24 mouse cellular contexts compared by ENCODE assay signal in the genomic region with DNA sequence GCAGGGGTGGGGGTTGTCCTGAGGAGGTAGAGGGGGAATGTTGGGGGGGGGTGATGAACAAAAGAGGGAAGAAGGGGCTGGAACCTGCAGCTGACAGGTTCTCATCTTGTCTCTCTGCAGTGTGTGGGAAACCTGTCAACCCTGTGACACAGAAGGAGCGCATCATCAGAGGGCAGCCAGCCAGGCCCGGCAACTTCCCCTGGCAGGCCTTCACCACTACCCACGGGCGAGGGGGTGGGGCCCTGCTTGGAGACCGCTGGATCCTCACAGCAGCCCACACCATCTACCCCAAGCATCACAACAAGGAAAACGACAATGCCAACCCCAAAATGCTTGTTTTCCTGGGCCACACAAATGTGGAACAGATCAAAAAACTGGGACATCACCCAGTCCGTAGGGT. TPM values are rescaled to one million over a fixed set of nuclear protein-coding genes. Genes with fewer than 3 reads are reported as not detected.
DNase-seq lines count a peak whose midpoint lies in the region.
"Not testable (repeated sequence)": the region's sequence is repeated elsewhere in the genome, so short reads cannot be mapped to it uniquely, and the experiment has no call there.
"Had no signal": no experiment of that assay in that cellular context is flagged by ENCODE, and none has a peak within 500 bp of the region (broad histone marks: within the 10 kb centered on the region; RNA-seq: fewer than 3 reads in every experiment).

No protein-coding gene starts in this region.

- intact Hi-C loops in left cerebral cortex, postnatal 14 days (cut with DNase I) = not testable (repeated sequence)

- peak; percentile 46 for DNase-seq in adrenal gland, postnatal 10 days
- DNase-seq in cerebellum, postnatal 10 days = peak; percentile 63 to 70
- peak; percentile 28 to 77 for DNase-seq in frontal cortex, adult 2 months (ENCODE audit: extremely low spot score in 1 of 2, low spot score in 1 of 2)
- DNase-seq in heart, postnatal 4 days = peak; percentile 14
- DNase-seq in layer of hippocampus, adult 9-11 months = peak; percentile 33
- DNase-seq in left cerebral cortex, postnatal 14 days (ENCODE audit: low spot score in 2 of 2) = peak; percentile 26 to 42
- DNase-seq in right cerebral cortex, adult 18-20 months = peak; percentile 78
- DNase-seq in testis, postnatal 10 days (ENCODE audit: low spot score) = peak; percentile 73

RNA-seq across cellular contexts. Expression of a gene that starts 9.9 kb away (rescaled TPM):
- total RNA-seq in adrenal gland, postnatal 10 days (2021) = 10 to 100 TPM; 40.4 to 51.1 TPM
- 0.97 and 1.1 TPM in 2 replicates for polyA plus RNA-seq in frontal cortex, adult 2 months (2012; rRNA removed)
- 1 to 10 TPM; 3.4 to 3.8 TPM for total RNA-seq in heart, postnatal 4 days (2021)
- 1 to 10 TPM; 1.1 to 1.3 TPM for total RNA-seq in left cerebral cortex, postnatal 14 days (2021)

RNA-seq across cellular contexts. Expression of a gene that starts 20.1 kb away (rescaled TPM):
- 100 to 1,000 TPM in 1 of 2 experiments, 10 to 100 TPM in 1; 76.9 to 105 TPM for total RNA-seq in adrenal gland, postnatal 10 days (2021)
- polyA plus RNA-seq in frontal cortex, adult 2 months (2012; rRNA removed) = 1.6 and 2.3 TPM in 2 replicates
- total RNA-seq in heart, postnatal 4 days (2021) = 1 to 10 TPM; 7.9 to 9.1 TPM
- total RNA-seq in left cerebral cortex, postnatal 14 days (2021) = 1 to 10 TPM; 1.4 to 1.6 TPM
- total RNA-seq: monocyte, adult 5-6 weeks had no signal
- polyA plus RNA-seq: activated CD4-positive, CD25-positive, alpha-beta regulatory T cell, adult 4 months; CD4-positive, CD25-positive, alpha-beta regulatory T cell, adult 4 months had no signal

RNA-seq across cellular contexts. Expression of a gene that starts 29.2 kb away (rescaled TPM):
- 10 to 100 TPM; 16.0 to 21.7 TPM for total RNA-seq in adrenal gland, postnatal 10 days (2021)
- 0.19 and 0.36 TPM in 2 replicates for polyA plus RNA-seq in frontal cortex, adult 2 months (2012; rRNA removed)
- under 1 TPM; 0.63 to 0.76 TPM for total RNA-seq in heart, postnatal 4 days (2021)
- total RNA-seq in left cerebral cortex, postnatal 14 days (2021) = under 1 TPM; 0.18 to 0.59 TPM
- polyA plus RNA-seq: activated CD4-positive, CD25-positive, alpha-beta regulatory T cell, adult 4 months; CD4-positive, CD25-positive, alpha-beta regulatory T cell, adult 4 months had no signal

RNA-seq across cellular contexts. Expression of a gene that starts 48.0 kb away (rescaled TPM):
- 1 to 10 TPM; 4.7 to 5.1 TPM for total RNA-seq in adrenal gland, postnatal 10 days (2021)
- polyA plus RNA-seq in frontal cortex, adult 2 months (2012; rRNA removed) = not detected in 2 replicates
- under 1 TPM; 0.36 to 0.43 TPM for total RNA-seq in heart, postnatal 4 days (2021)
- total RNA-seq in left cerebral cortex, postnatal 14 days (2021) = under 1 TPM in 1 of 2 experiments, not detected in 1; 0.18 TPM
- total RNA-seq: monocyte, adult 5-6 weeks had no signal
- polyA plus RNA-seq: activated CD4-positive, CD25-positive, alpha-beta regulatory T cell, adult 4 months; CD4-positive, CD25-positive, alpha-beta regulatory T cell, adult 4 months; cerebellum, adult 2 months; embryonic facial prominence, embryonic 13.5 days; forebrain, embryonic 10.5 days; heart, embryonic 10.5 days; heart, embryonic 16.5 days; hindbrain, embryonic 13.5 days; intestine, embryonic 16.5 days; limb, embryonic 10.5 days; limb, embryonic 15.5 days; liver, embryonic 13.5 days; midbrain, embryonic 14.5 days; neural tube, embryonic 14.5 days; thymus, postnatal 0 days had no signal

RNA-seq across cellular contexts. Expression of a gene that starts 57.5 kb away (rescaled TPM):
- total RNA-seq in adrenal gland, postnatal 10 days (2021) = 10 to 100 TPM; 78.7 to 79.4 TPM
- polyA plus RNA-seq in frontal cortex, adult 2 months (2012; rRNA removed) = 202 and 206 TPM in 2 replicates
- total RNA-seq in heart, postnatal 4 days (2021) = under 1 TPM; 0.65 to 0.79 TPM
- total RNA-seq in left cerebral cortex, postnatal 14 days (2021) = 100 to 1,000 TPM; 371 to 377 TPM
- total RNA-seq: monocyte, adult 5-6 weeks had no signal
- polyA plus RNA-seq: activated CD4-positive, CD25-positive, alpha-beta regulatory T cell, adult 4 months had no signal

Comparison
In these comparisons a context has a peak if more than half of its experiments do, and no peak if none do; other contexts are left out.
1. Peak in every context shown above with its lines: DNase-seq.
2. DNase-seq: peak in every context shown above with its lines; median percentile 78 in right cerebral cortex, adult 18-20 months; 73 in testis, postnatal 10 days; 66 in cerebellum, postnatal 10 days; 52 in frontal cortex, adult 2 months; 46 in adrenal gland, postnatal 10 days; 34 in left cerebral cortex, postnatal 14 days; 33 in layer of hippocampus, adult 9-11 months; 14 in heart, postnatal 4 days.
3. RNA of a gene that starts 9.9 kb away (total RNA-seq): 40.4 to 51.1 TPM in adrenal gland, postnatal 10 days; 3.4 to 3.8 TPM in heart, postnatal 4 days and 1.1 to 1.3 TPM in left cerebral cortex, postnatal 14 days; every median in the first group is over 4 times any median in the second.
4. RNA of a gene that starts 20.1 kb away (total RNA-seq): 76.9 to 105 TPM in adrenal gland, postnatal 10 days; 7.9 to 9.1 TPM in heart, postnatal 4 days and 1.4 to 1.6 TPM in left cerebral cortex, postnatal 14 days; every median in the first group is over 4 times any median in the second.
5. RNA of a gene that starts 29.2 kb away (total RNA-seq): 16.0 to 21.7 TPM in adrenal gland, postnatal 10 days; 0.63 to 0.76 TPM in heart, postnatal 4 days and 0.18 to 0.59 TPM in left cerebral cortex, postnatal 14 days; every median in the first group is over 4 times any median in the second.